Mouse (Mus musculus) embryonic facial prominence, embryonic 11.5 days (tissue): ENCODE measurements at regions not wholly inside any gene's neighbourhood (a gene's known extent, or its start where the extent isn't known, plus 50 kb on each side); places are given as distances from the start of the nearest gene placed in this dataset.

Source experiments
- ATAC-seq: fragments of 200-750 bp; cut with Nextera tagmentation; replicated peaks from 2 replicates; pipeline ENCODE4 v1.8.0; 2017; ENCODE audit warnings: low read depth; ENCODE audit not compliant: insufficient number of reproducible peaks, low FRiP score, low TSS enrichment
- DNase-seq: peaks from one replicate; pipeline ENCODE4 v3.0.0-alpha.2; 2015; ENCODE audit warnings: low spot score
- H3K27ac ChIP-seq: fragments of 300-500 bp; sonication (generic); replicated peaks from 2 replicates; pipeline ENCODE4 v1.5.1; 2014; ENCODE audit warnings: mild to moderate bottlenecking, low read depth, low read length, control low read depth
- H3K27me3 ChIP-seq: fragments of 300-500 bp; sonication (generic); 2 replicates; pipeline ENCODE4 v1.6.1; 2014; ENCODE audit warnings: mild to moderate bottlenecking, low read length, moderate library complexity, mixed read lengths; ENCODE audit not compliant: control insufficient read depth, insufficient read depth
- H3K36me3 ChIP-seq: fragments of 300-500 bp; sonication (generic); replicated peaks from 2 replicates; pipeline ENCODE4 v1.6.1; 2014; ENCODE audit warnings: low read depth, mild to moderate bottlenecking, low read length, moderate library complexity, mixed read lengths; ENCODE audit not compliant: control insufficient read depth, insufficient read depth
- H3K4me1 ChIP-seq: fragments of 300-500 bp; sonication (generic); 2 replicates; pipeline ENCODE4 v1.6.1; 2014; ENCODE audit warnings: low read length, mixed read lengths; ENCODE audit not compliant: control insufficient read depth, insufficient read depth
- H3K4me2 ChIP-seq: fragments of 300-500 bp; sonication (generic); 2 replicates; pipeline ENCODE4 v1.6.1; 2014; ENCODE audit warnings: low read depth, mild to moderate bottlenecking, control low read depth, low read length, moderate library complexity
- H3K4me3 ChIP-seq: fragments of 300-500 bp; sonication (generic); 2 replicates; pipeline ENCODE4 v1.5.1; 2014; ENCODE audit warnings: low read depth, low read length, control low read depth
- H3K9ac ChIP-seq: fragments of 300-500 bp; sonication (generic); replicated peaks from 2 replicates; pipeline ENCODE4 v1.6.1; 2014; ENCODE audit warnings: mild to moderate bottlenecking, control low read depth, low read length
- H3K9me3 ChIP-seq: fragments of 300-500 bp; sonication (generic); replicated peaks from 2 replicates; pipeline ENCODE4 v1.6.1; 2016; ENCODE audit warnings: mild to moderate bottlenecking, low read length, inconsistent platforms, mixed read lengths; ENCODE audit not compliant: control insufficient read depth
- WGBS: fragments of 180-500 bp; shearing (Covaris S2); extraction: QIAGEN DNeasy Blood & Tissue Kit; methylation state at CpG from one replicate; pipeline ENCODE4 v1.1.7; 2014; 5-methylcytosine and 5-hydroxymethylcytosine counted together

- H3K9me3 ChIP-seq: no peaks in the 10 kb centered on the region; the same call in 1 of the 2 replicates
- ATAC-seq: no peak
- no peak overlapping the region for H3K4me2 ChIP-seq
- WGBS: 82% methylated on average over 14 of the region's 14 CpGs
- H3K9ac ChIP-seq: no peak overlapping the region
- H3K4me3 ChIP-seq: no peak overlapping the region
- H3K27me3 ChIP-seq: no peaks in the 10 kb centered on the region
- no peaks in the 10 kb centered on the region for H3K4me1 ChIP-seq
- no peak overlapping the region for H3K27ac ChIP-seq
- H3K36me3 ChIP-seq: no peaks in the 10 kb centered on the region
- no peak for DNase-seq
Measured at GRCm38 (mm10) chr9:120652733-120653132, 81.5 kb downstream of the Rpl14 start.

DNA sequence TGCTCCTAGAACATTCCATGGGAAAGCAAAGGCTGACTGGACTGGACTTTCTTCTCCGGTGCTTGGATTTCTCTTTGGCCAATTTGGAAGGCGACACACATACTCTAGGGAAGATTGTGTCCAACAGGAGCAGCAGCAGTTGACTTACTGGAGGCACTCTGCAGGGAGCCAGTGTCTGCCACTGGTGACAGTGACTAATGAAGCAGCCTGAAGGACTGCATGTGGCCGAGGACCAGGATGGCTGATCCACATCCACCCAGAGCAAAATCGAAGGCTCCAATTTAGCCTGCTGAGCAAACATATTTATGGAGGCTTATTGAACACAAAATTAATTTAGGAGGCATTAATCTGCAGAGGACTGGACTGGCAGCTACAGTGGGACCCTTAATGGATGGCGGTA, 81.9 kb downstream of the Rpl14 start:
- DNase-seq (no peak), ATAC-seq (no peak)
- Histone ChIP-seq H3K36me3 (no peaks in the 10 kb centered on the region), H3K9ac (no peak overlapping the region), H3K9me3 (no peaks in the 10 kb centered on the region; the same call in 1 of the 2 replicates), H3K4me2 (no peak overlapping the region), H3K4me3 (no peak overlapping the region), H3K27ac (no peak overlapping the region), H3K27me3 (no peaks in the 10 kb centered on the region), H3K4me1 (no peaks in the 10 kb centered on the region)
- WGBS: 81% methylated on average over 5 of the region's 5 CpGs

DNA sequence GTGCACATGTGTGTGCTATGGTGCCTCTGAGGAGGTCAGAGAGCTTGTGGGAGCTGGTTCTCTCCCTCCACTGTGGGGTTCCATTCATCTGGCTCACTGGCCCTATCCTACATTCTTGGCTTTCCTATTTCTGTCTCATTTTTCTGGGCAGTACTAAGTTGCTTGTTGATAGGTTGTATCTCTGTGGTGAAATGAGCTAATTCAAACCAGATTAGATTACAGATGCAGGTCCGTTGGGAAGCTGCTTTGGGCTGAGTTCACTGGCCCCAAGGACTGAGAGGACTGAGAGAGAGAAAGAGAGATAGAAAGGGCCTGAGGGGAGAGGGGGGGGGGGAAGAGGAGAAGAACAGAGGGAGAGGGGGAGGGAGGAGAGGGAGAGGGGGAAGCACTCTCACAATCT, 83.5 kb downstream of the Rpl14 start:
- Histone ChIP-seq H3K27ac (no peak overlapping the region), H3K4me2 (no peak overlapping the region), H3K9me3 (no peaks in the 10 kb centered on the region; the same call in 1 of the 2 replicates), H3K36me3 (no peaks in the 10 kb centered on the region), H3K4me1 (no peaks in the 10 kb centered on the region), H3K4me3 (no peak overlapping the region), H3K27me3 (no peaks in the 10 kb centered on the region), H3K9ac (no peak overlapping the region)
- 17% methylated on average over 1 of the region's 1 CpGs for WGBS
- no peak for DNase-seq
- ATAC-seq: no peak

DNA sequence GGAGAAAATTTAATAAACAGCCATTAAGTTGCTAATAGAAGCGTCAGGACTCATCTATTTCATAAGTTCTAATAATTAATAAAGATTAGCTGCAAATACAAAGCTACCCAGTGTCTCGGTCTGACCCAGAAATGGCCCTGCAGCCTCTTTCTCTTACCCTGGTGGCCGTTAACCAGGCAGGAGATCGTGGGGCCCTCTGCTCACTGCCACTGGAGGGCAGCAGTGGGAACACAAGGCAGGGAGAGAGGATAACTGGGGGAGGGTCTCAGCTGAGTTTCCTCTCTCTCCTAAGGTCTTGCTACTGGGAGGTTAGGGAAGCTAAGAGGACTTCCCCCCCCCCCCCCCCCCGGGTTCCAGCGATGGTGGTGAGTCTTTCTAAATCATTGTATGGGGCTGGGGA, 85.7 kb downstream of the Rpl14 start:
- no peak overlapping the region for H3K27ac ChIP-seq
- no peak overlapping the region for H3K4me3 ChIP-seq
- H3K4me2 ChIP-seq: no peak overlapping the region
- H3K4me1 ChIP-seq: no peaks in the 10 kb centered on the region
- H3K9ac ChIP-seq: no peak overlapping the region
- no peaks in the 10 kb centered on the region for H3K27me3 ChIP-seq
- H3K36me3 ChIP-seq: no peaks in the 10 kb centered on the region
- ATAC-seq (no peak), DNase-seq (peak; percentile 68)
- WGBS: 22% methylated on average over 4 of the region's 6 CpGs
- no peaks in the 10 kb centered on the region for H3K9me3 ChIP-seq

- Histone ChIP-seq H3K27me3 (no peaks in the 10 kb centered on the region), H3K27ac (no peak overlapping the region), H3K4me1 (no peaks in the 10 kb centered on the region), H3K9me3 (no peaks in the 10 kb centered on the region), H3K4me2 (no peak overlapping the region), H3K4me3 (no peak overlapping the region), H3K9ac (no peak overlapping the region), H3K36me3 (no peaks in the 10 kb centered on the region)
- ATAC-seq: no peak
- no peak for DNase-seq
Measured at GRCm38 (mm10) chr9:120657786-120658185, 86.5 kb downstream of the Rpl14 start.

GRCm38 (mm10) chr9:120658576-120658975, 87.3 kb downstream of the Rpl14 start:
- Histone ChIP-seq H3K4me1 (no peaks in the 10 kb centered on the region), H3K4me2 (no peak overlapping the region), H3K4me3 (no peak overlapping the region), H3K9ac (no peak overlapping the region), H3K27me3 (no peaks in the 10 kb centered on the region), H3K36me3 (no peaks in the 10 kb centered on the region), H3K9me3 (no peaks in the 10 kb centered on the region), H3K27ac (no peak overlapping the region)
- 84% methylated on average over 2 of the region's 2 CpGs for WGBS
- ATAC-seq: no peak
- DNase-seq: no peak

GRCm38 (mm10) chr9:120661226-120661625, 90.0 kb downstream of the Rpl14 start:
- no peaks in the 10 kb centered on the region for H3K27me3 ChIP-seq
- no peak overlapping the region for H3K4me3 ChIP-seq
- no peaks in the 10 kb centered on the region for H3K9me3 ChIP-seq
- no peak overlapping the region for H3K9ac ChIP-seq
- no peak overlapping the region for H3K27ac ChIP-seq
- no peak overlapping the region for H3K4me2 ChIP-seq
- DNase-seq (no peak), ATAC-seq (no peak)
- H3K4me1 ChIP-seq: no peaks in the 10 kb centered on the region
- H3K36me3 ChIP-seq: no peaks in the 10 kb centered on the region; the same call in 1 of the 2 replicates
- WGBS: 77% methylated on average over 5 of the region's 5 CpGs

- no peak overlapping the region for H3K27ac ChIP-seq
- ATAC-seq: no peak
- DNase-seq: no peak
- H3K4me1 ChIP-seq: no peaks in the 10 kb centered on the region
- no peaks in the 10 kb centered on the region; the same call in 1 of the 2 replicates for H3K36me3 ChIP-seq
- H3K9ac ChIP-seq: no peak overlapping the region
- H3K27me3 ChIP-seq: no peaks in the 10 kb centered on the region
- 88% methylated on average over 7 of the region's 7 CpGs for WGBS
- no peak overlapping the region for H3K4me2 ChIP-seq
- no peak overlapping the region for H3K4me3 ChIP-seq
- no peaks in the 10 kb centered on the region for H3K9me3 ChIP-seq
Measured at GRCm38 (mm10) chr9:120661641-120662227, 90.5 kb downstream of the Rpl14 start.
